Mouse (Mus musculus) cerebellum, adult 2 months (tissue): ENCODE data around the gene Gm35549.
A peak's percentile ranks its signal among the peaks of the same experiment; 100 is the strongest.

ENCODE experiments used
- CTCF ChIP-seq: fragments of 200-500 bp; IDR thresholded peaks from 2 replicates; pipeline ENCODE4 v1.5.1; 2011; ENCODE audit warnings: low read depth, mild to moderate bottlenecking, control low read depth, low read length, moderate library complexity, borderline replicate concordance; ENCODE audit not compliant: insufficient read depth
- POLR2A ChIP-seq: fragments of 200-500 bp; IDR thresholded peaks from 2 replicates; pipeline ENCODE4 v1.6.1; 2011; ENCODE audit warnings: low read length, control low read depth, borderline replicate concordance; ENCODE audit not compliant: insufficient read depth

GRCm38 (mm10) chr9:122886372-122887179, 42.7 kb upstream of the Gm35549 start:
- TF ChIP-seq POLR2A (peak; percentile 54; the same call in 1 of the 2 replicates), CTCF (no peak)
